Mouse (Mus musculus): Measurements from ENCODE around the gene Myh9. TPM values are rescaled to one million over a fixed set of nuclear protein-coding genes. Genes with fewer than 3 reads are reported as not detected.

Gene Myh9
- polyA plus RNA-seq, 1 experiment from 2014 or later = 32.9 TPM

DNA sequence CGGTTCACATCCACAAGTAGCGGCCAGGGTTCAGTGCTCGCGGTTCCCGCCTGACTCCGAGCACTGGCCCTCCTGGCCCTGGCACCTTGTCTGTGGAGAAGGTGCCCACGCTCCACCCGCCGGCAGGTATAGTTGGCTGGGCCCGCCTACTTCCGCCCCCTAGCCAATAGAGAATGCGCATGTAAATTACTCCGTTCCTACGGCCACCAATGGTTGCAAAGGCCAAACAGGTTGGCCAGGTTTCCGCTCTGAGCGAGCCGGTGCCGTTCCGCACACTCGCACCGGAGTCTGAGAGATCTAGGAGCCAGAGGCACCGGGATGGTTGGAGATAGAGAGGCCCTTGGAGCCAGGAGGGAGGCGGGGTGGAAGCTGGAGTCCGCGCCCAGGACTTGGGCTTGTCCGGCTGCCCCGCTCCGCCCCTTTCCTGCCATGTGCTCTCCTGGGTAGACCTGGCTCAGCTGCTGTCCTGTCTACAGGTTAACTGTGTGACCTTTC is 15.7 kb upstream of the Myh9 start:
- TF ChIP-seq EP300 (optimal IDR thresholded peaks at IDR 0.05) = no peak
- TF ChIP-seq CTCF (IDR thresholded peaks at IDR 0.05; ENCODE audit: low read depth) = no peak
- H3K4me1 ChIP-seq (replicated peaks; ENCODE audit: control insufficient read depth, insufficient read depth) = peaks cover 2% of the 10 kb centered on the region
- H3K27ac ChIP-seq (replicated peaks) = peak overlapping the region; percentile 65
- ATAC-seq (ENCODE audit: low FRiP score, low TSS enrichment) = peak; percentile 97
- no peak overlapping the region for H3K9ac ChIP-seq (ENCODE audit: low read length)
- H3K27me3 ChIP-seq (ENCODE audit: control insufficient read depth, insufficient read depth, low read length) = no peaks in the 10 kb centered on the region
- 8% methylated on average over 28 of the region's 28 CpGs for WGBS
- no peaks in the 10 kb centered on the region for H3K9me3 ChIP-seq (ENCODE audit: control insufficient read depth, low read length)
- peak overlapping the region; percentile 53 for H3K4me2 ChIP-seq (replicated peaks; ENCODE audit: low read depth)
- H3K36me3 ChIP-seq (ENCODE audit: control insufficient read depth, insufficient read depth, low read length) = no peaks in the 10 kb centered on the region
- DNase-seq (ENCODE audit: low spot score) = peak; percentile 94
- H3K4me3 ChIP-seq (ENCODE audit: low read depth, low read length) = peak overlapping the region; percentile 24

DNA sequence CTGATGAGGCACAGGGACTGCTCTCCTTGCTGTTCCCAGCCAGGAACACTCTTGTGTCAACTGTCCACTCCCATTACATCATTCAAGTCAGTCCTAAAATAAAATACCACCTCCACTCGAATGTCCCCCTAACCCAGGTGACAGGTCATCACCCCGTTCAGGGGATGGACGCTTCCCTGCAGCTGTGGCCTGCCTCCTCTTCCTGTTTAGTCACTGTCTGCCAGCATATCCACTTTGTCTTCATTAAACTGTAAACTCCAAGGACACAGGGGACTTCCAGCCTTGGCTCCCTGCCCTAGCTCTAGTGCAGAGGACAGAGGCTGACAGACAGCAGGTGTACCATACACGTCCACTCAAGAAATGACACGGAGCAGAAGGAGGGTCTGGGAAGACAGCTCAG is 14.6 kb upstream of the Myh9 start:
- Histone ChIP-seq H3K4me3 (ENCODE audit: low read depth, low read length) (no peak overlapping the region), H3K4me2 (replicated peaks; ENCODE audit: low read depth) (no peak overlapping the region), H3K9me3 (ENCODE audit: control insufficient read depth, low read length) (no peaks in the 10 kb centered on the region), H3K4me1 (replicated peaks; ENCODE audit: control insufficient read depth, insufficient read depth) (peaks cover 2% of the 10 kb centered on the region), H3K36me3 (ENCODE audit: control insufficient read depth, insufficient read depth, low read length) (no peaks in the 10 kb centered on the region), H3K27me3 (ENCODE audit: control insufficient read depth, insufficient read depth, low read length) (no peaks in the 10 kb centered on the region), H3K27ac (replicated peaks) (no peak overlapping the region), H3K9ac (ENCODE audit: low read length) (no peak overlapping the region)
- ATAC-seq (ENCODE audit: low FRiP score, low TSS enrichment) (no peak), DNase-seq (ENCODE audit: low spot score) (no peak)
- TF ChIP-seq CTCF (IDR thresholded peaks at IDR 0.05; ENCODE audit: low read depth) (no peak), EP300 (optimal IDR thresholded peaks at IDR 0.05) (no peak)
- WGBS = 45% methylated on average over 5 of the region's 5 CpGs

DNA sequence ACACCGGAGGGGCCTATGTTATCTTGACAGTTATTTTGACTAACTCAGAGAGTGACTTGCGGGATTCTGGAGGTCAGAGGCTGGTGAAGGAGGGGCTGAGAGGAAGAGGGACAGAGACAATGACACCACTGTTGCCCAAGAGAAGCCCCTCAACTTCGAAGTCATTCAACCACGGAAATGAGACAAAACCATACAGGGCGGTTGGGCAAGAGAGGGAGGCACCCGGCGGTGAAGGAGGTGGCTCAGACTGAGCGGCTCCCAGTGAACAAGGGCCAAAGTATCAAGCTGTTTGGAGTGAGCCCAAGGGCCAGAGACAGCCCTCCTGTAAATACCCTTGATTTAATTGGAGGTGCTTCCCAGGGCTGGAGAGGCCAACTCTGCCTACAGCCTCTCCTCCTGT is 13.3 kb upstream of the Myh9 start:
- Histone ChIP-seq H3K9ac (ENCODE audit: low read length) (no peak overlapping the region), H3K27me3 (ENCODE audit: control insufficient read depth, insufficient read depth, low read length) (no peaks in the 10 kb centered on the region), H3K4me1 (replicated peaks; ENCODE audit: control insufficient read depth, insufficient read depth) (peaks cover 2% of the 10 kb centered on the region), H3K27ac (replicated peaks) (no peak overlapping the region), H3K4me3 (ENCODE audit: low read depth, low read length) (no peak overlapping the region), H3K9me3 (ENCODE audit: control insufficient read depth, low read length) (no peaks in the 10 kb centered on the region), H3K36me3 (ENCODE audit: control insufficient read depth, insufficient read depth, low read length) (no peaks in the 10 kb centered on the region), H3K4me2 (replicated peaks; ENCODE audit: low read depth) (no peak overlapping the region)
- no peak for TF ChIP-seq EP300 (optimal IDR thresholded peaks at IDR 0.05)
- TF ChIP-seq CTCF (IDR thresholded peaks at IDR 0.05; ENCODE audit: low read depth) = no peak
- DNase-seq (ENCODE audit: low spot score) (no peak), ATAC-seq (ENCODE audit: low FRiP score, low TSS enrichment) (no peak)
- WGBS = 66% methylated on average over 8 of the region's 8 CpGs

DNA sequence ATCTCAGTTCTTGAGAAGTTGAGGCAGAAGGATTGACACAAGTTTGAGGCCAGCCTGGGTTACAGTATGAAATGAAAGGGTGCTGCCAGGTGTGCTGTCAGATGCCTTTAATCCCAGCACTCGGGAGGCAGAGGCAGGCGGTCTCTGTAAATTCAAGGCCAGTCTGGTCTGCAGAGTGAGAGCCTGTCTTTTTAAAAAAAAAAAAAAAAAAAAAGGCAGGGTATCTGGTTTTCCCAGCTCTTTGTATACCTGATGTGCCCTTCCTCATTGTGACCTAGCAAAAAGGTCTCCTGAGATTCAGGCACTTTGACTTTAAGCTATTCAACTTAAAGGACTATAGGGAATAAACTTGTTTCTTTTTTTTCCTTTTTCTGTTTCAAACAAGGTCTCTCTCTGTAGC is 10.0 kb upstream of the Myh9 start:
- no peaks in the 10 kb centered on the region for H3K36me3 ChIP-seq (ENCODE audit: control insufficient read depth, insufficient read depth, low read length)
- 75% methylated on average over 2 of the region's 2 CpGs for WGBS
- DNase-seq (ENCODE audit: low spot score) (no peak), ATAC-seq (ENCODE audit: low FRiP score, low TSS enrichment) (no peak)
- TF ChIP-seq CTCF (IDR thresholded peaks at IDR 0.05; ENCODE audit: low read depth) (no peak), EP300 (optimal IDR thresholded peaks at IDR 0.05) (no peak)
- H3K4me2 ChIP-seq (replicated peaks; ENCODE audit: low read depth) = no peak overlapping the region
- no peak overlapping the region for H3K9ac ChIP-seq (ENCODE audit: low read length)
- H3K4me3 ChIP-seq (ENCODE audit: low read depth, low read length) = no peak overlapping the region
- no peaks in the 10 kb centered on the region for H3K9me3 ChIP-seq (ENCODE audit: control insufficient read depth, low read length)
- H3K27me3 ChIP-seq (ENCODE audit: control insufficient read depth, insufficient read depth, low read length) = no peaks in the 10 kb centered on the region
- H3K27ac ChIP-seq (replicated peaks) = no peak overlapping the region
- H3K4me1 ChIP-seq (replicated peaks; ENCODE audit: control insufficient read depth, insufficient read depth) = peaks cover 3% of the 10 kb centered on the region; the same call in 1 of the 2 replicates

DNA sequence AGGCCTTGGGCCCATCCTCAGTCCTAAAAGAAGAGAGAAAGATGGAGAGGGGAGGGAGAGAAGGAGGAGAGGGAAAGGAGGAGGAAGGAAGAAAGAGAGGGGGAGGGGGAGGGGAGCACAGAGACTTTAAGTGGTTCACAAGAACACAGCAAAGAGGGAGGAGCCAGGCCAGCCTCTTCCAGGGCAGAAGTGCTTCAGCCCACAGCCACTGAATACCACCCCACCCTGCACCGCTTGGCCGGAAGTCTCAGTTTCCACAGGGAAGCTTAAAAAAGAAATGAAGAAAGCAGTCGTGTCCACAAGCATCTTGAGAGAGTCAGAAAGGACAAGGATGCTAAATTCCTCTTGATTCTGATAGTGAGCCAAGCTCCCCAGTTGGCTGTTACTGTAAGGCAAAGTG is 9.2 kb upstream of the Myh9 start:
- Histone ChIP-seq H3K4me1 (replicated peaks; ENCODE audit: control insufficient read depth, insufficient read depth) (0 out of 2 replicates have a peak, but pooled peaks cover 3% of the 10 kb centered on the region), H3K9me3 (ENCODE audit: control insufficient read depth, low read length) (no peaks in the 10 kb centered on the region), H3K27ac (replicated peaks) (no peak overlapping the region), H3K4me3 (ENCODE audit: low read depth, low read length) (no peak overlapping the region), H3K4me2 (replicated peaks; ENCODE audit: low read depth) (no peak overlapping the region), H3K9ac (ENCODE audit: low read length) (no peak overlapping the region), H3K27me3 (ENCODE audit: control insufficient read depth, insufficient read depth, low read length) (no peaks in the 10 kb centered on the region), H3K36me3 (ENCODE audit: control insufficient read depth, insufficient read depth, low read length) (no peaks in the 10 kb centered on the region)
- no peak for TF ChIP-seq CTCF (IDR thresholded peaks at IDR 0.05; ENCODE audit: low read depth)
- TF ChIP-seq EP300 (optimal IDR thresholded peaks at IDR 0.05) = no peak
- WGBS = 31% methylated on average over 3 of the region's 3 CpGs
- ATAC-seq (ENCODE audit: low FRiP score, low TSS enrichment) (no peak), DNase-seq (ENCODE audit: low spot score) (no peak)

DNA sequence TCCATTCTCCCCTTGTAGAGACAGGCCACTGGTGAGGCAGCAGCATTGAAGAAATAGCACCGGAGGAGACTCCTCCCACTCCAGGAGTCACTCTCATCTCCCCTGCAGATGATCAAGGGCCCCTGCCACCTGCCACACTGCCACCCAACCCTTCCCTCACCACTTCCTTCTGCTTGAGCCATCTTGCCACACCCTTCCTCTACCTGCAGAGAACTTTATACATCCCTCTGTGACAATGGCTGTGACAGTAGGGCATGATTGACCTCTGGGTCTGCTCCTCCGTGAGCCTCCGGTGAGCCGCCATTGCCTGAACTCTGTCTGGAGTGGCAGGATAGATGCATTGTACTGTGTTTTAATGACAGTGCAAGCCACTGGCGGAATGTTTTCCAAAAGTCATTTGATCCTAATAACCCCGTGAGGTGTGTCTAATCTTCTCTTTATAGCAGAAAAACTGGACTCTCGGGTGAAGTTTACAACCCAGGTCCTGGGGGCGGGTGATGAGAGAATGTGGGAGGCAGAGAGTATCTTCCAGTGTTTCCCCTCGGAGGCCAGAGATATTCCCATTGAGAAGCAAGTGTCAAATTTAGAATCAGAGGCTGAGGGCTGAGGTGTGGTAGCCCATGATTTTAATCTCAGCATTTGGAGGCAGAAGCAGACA is 7.7 kb upstream of the Myh9 start:
- ATAC-seq (ENCODE audit: low FRiP score, low TSS enrichment) (peak; percentile 22; the same call in 1 of the 2 replicates), DNase-seq (ENCODE audit: low spot score) (no peak)
- Histone ChIP-seq H3K4me1 (replicated peaks; ENCODE audit: control insufficient read depth, insufficient read depth) (0 out of 2 replicates have a peak, but pooled peaks cover 3% of the 10 kb centered on the region), H3K27ac (replicated peaks) (no peak overlapping the region), H3K36me3 (ENCODE audit: control insufficient read depth, insufficient read depth, low read length) (no peaks in the 10 kb centered on the region), H3K27me3 (ENCODE audit: control insufficient read depth, insufficient read depth, low read length) (no peaks in the 10 kb centered on the region), H3K9ac (ENCODE audit: low read length) (no peak overlapping the region), H3K4me2 (replicated peaks; ENCODE audit: low read depth) (no peak overlapping the region), H3K9me3 (ENCODE audit: control insufficient read depth, low read length) (no peaks in the 10 kb centered on the region), H3K4me3 (ENCODE audit: low read depth, low read length) (no peak overlapping the region)
- WGBS = 79% methylated on average over 9 of the region's 9 CpGs
- TF ChIP-seq CTCF (IDR thresholded peaks at IDR 0.05; ENCODE audit: low read depth) (no peak), EP300 (optimal IDR thresholded peaks at IDR 0.05) (no peak)

All from stomach, postnatal 0 days (tissue).